Mouse (Mus musculus) cerebellum, adult 2 months (tissue): Measurements from ENCODE around the gene Gnas.

Experiments used
- CTCF ChIP-seq: fragments of 200-500 bp; IDR thresholded peaks from 2 replicates; pipeline ENCODE4 v1.5.1; 2011; ENCODE audit warnings: low read depth, mild to moderate bottlenecking, control low read depth, low read length, moderate library complexity, borderline replicate concordance; ENCODE audit not compliant: insufficient read depth
- POLR2A ChIP-seq: fragments of 200-500 bp; IDR thresholded peaks from 2 replicates; pipeline ENCODE4 v1.6.1; 2011; ENCODE audit warnings: low read length, control low read depth, borderline replicate concordance; ENCODE audit not compliant: insufficient read depth

DNA sequence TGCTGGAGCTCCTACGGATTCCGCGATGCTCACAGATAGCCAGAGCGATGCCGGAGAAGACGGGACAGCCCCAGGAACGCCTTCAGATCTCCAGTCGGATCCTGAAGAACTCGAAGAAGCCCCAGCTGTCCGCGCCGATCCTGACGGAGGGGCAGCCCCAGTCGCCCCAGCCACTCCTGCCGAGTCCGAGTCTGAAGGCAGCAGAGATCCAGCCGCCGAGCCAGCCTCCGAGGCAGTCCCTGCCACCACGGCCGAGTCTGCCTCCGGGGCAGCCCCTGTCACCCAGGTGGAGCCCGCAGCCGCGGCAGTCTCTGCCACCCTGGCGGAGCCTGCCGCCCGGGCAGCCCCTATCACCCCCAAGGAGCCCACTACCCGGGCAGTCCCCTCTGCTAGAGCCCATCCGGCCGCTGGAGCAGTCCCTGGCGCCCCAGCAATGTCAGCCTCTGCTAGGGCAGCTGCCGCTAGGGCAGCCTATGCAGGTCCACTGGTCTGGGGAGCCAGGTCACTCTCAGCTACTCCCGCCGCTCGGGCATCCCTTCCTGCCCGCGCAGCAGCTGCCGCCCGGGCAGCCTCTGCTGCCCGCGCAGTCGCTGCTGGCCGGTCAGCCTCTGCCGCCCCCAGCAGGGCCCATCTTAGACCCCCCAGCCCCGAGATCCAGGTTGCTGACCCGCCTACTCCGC is 15.1 kb downstream of the Gnas start:
- no peak for TF ChIP-seq CTCF
- TF ChIP-seq POLR2A, result no peak
